Mouse (Mus musculus) right cerebral cortex, postnatal 4 days (tissue): ENCODE data around the gene Fam160a2.
"Not testable (repeated sequence)": the region's sequence is repeated elsewhere in the genome, so short reads cannot be mapped to it uniquely, and the experiment has no call there.

Experiments
- DNase-seq: peaks from one replicate; pipeline ENCODE4 v3.0.0-alpha.2; 2022

Fam160a2 gene

GRCm38 (mm10) chr7:105390236-105390635, 9.6 kb downstream of the Fam160a2 start:
- DNase-seq = no peak

- DNase-seq = no peak
Measured at GRCm38 (mm10) chr7:105387696-105388095, 12.2 kb downstream of the Fam160a2 start.

GRCm38 (mm10) chr7:105380329-105380728, 19.5 kb downstream of the Fam160a2 start:
- no peak for DNase-seq

- no peak for DNase-seq
Measured at GRCm38 (mm10) chr7:105374866-105375265, 25.0 kb downstream of the Fam160a2 start, which contains the start of gene Gm5901. Gene Gm5901, plus strand, starts transcription at chr7:105375038.

- DNase-seq = no peak
Measured at GRCm38 (mm10) chr7:105373976-105374375, 25.9 kb downstream of the Fam160a2 start.

- no peak for DNase-seq
Measured at GRCm38 (mm10) chr7:105373509-105373908, 26.3 kb downstream of the Fam160a2 start.

GRCm38 (mm10) chr7:105372912-105373311, 26.9 kb downstream of the Fam160a2 start:
- no peak for DNase-seq

GRCm38 (mm10) chr7:105368521-105368920, 31.3 kb downstream of the Fam160a2 start:
- DNase-seq = no peak

GRCm38 (mm10) chr7:105367930-105368329, 31.9 kb downstream of the Fam160a2 start, which contains the start of gene Olfr692:
Gene Olfr692, plus strand, starts transcription at chr7:105368230.
- DNase-seq = no peak

GRCm38 (mm10) chr7:105367268-105367667, 32.6 kb downstream of the Fam160a2 start:
- no peak for DNase-seq

GRCm38 (mm10) chr7:105361713-105362112, 38.1 kb downstream of the Fam160a2 start:
- no peak for DNase-seq

- not testable (repeated sequence) for DNase-seq
Measured at GRCm38 (mm10) chr7:105356487-105356886, 43.4 kb downstream of the Fam160a2 start.

GRCm38 (mm10) chr7:105356064-105356463, 43.8 kb downstream of the Fam160a2 start:
- DNase-seq = not testable (repeated sequence)

GRCm38 (mm10) chr7:105342752-105343151, 57.1 kb downstream of the Fam160a2 start:
- no peak for DNase-seq

GRCm38 (mm10) chr7:105342170-105342569, 57.7 kb downstream of the Fam160a2 start, which contains the start of gene Olfr691:
Gene Olfr691, minus strand, starts transcription at chr7:105342270.
- DNase-seq = no peak

- DNase-seq = no peak
Measured at GRCm38 (mm10) chr7:105334004-105334403, 65.8 kb downstream of the Fam160a2 start, which contains the start of gene Olfr690. Gene Olfr690, minus strand, starts transcription at chr7:105334104.

GRCm38 (mm10) chr7:105325302-105325701, 74.6 kb downstream of the Fam160a2 start:
- DNase-seq = no peak
